Mouse (Mus musculus) midbrain, embryonic 10.5 days (tissue): ENCODE results near the gene Pik3ip1. TPM values are rescaled to one million over a fixed set of nuclear protein-coding genes. Genes with fewer than 3 reads are reported as not detected.
A peak's percentile ranks its signal among the peaks of the same experiment; 100 is the strongest.

ENCODE experiments used
- DNase-seq: peaks from one replicate; pipeline ENCODE4 v3.0.0-alpha.2; 2017; ENCODE audit warnings: low spot score
- H3K27ac ChIP-seq: fragments of 300-500 bp; sonication (generic); replicated peaks from 2 replicates; pipeline ENCODE4 v1.5.1; 2016; ENCODE audit warnings: mild to moderate bottlenecking
- H3K27me3 ChIP-seq: fragments of 300-500 bp; sonication (generic); 2 replicates; pipeline ENCODE4 v1.6.1; 2016; ENCODE audit warnings: low read depth, mild to moderate bottlenecking; ENCODE audit not compliant: poor library complexity, severe bottlenecking
- H3K36me3 ChIP-seq: fragments of 300-500 bp; sonication (generic); 2 replicates; pipeline ENCODE4 v1.6.1; 2016; ENCODE audit warnings: mild to moderate bottlenecking, moderate library complexity
- H3K4me1 ChIP-seq: fragments of 300-500 bp; sonication (generic); 2 replicates; pipeline ENCODE4 v1.6.1; 2016
- H3K4me3 ChIP-seq: fragments of 300-500 bp; sonication (generic); 2 replicates; pipeline ENCODE4 v1.5.1; 2016; ENCODE audit warnings: mild to moderate bottlenecking, moderate library complexity
- H3K9me3 ChIP-seq: fragments of 300-500 bp; sonication (generic); replicated peaks from 2 replicates; pipeline ENCODE4 v1.6.1; 2016; ENCODE audit warnings: mild to moderate bottlenecking
- WGBS: fragments of 180-500 bp; shearing (Covaris S2); methylation state at CpG from one replicate; pipeline ENCODE4 v1.1.7; 2016; 5-methylcytosine and 5-hydroxymethylcytosine counted together
- polyA plus RNA-seq: library from polyadenylated mRNA; unstranded; fragments of >200 nt; fragmentation: Nextera tagmentation; extraction: Ambion mirVana; gene quantifications from 2 replicates; pipeline ENCODE4 v1.2.1, GENCODE M21; 2016

The Pik3ip1 gene
- polyA plus RNA-seq, 1 experiment from 2014 or later: 7.4 TPM

DNA sequence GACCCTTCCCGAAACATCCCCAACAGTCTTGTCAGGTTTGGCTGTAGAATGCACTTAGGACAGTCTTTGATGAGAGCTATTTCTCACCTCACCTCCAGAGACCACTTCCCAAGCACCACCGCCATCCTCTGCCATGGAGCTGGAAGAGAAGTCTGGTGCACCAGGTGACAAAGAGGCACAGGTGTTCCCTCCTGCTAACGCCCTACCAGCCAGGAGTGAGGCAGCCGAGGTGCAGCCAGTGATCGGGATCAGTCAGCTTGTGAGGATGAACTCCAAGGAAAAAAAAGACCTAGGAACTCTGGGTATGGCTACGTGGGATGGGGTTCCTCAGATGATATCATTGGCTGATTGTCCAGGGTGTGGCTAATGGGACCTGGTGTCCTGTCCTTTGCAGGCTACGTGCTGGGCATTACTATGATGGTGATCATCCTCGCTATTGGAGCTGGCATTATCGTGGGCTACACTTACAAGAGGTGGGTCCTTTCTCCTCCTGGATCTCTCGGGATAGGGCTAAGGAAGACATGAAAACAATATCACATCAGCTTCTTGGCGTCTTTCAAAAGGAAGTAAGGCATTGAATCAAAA lies 3.0 kb downstream of the Pik3ip1 start:
- Histone ChIP-seq H3K27ac (no peak overlapping the region), H3K4me3 (no peak overlapping the region), H3K36me3 (0 out of 2 replicates have a peak, but pooled peaks cover 2% of the 10 kb centered on the region), H3K9me3 (no peaks in the 10 kb centered on the region), H3K27me3 (peaks cover 11% of the 10 kb centered on the region; the same call in 1 of the 2 replicates), H3K4me1 (peaks cover 53% of the 10 kb centered on the region)
- DNase-seq: no peak
- 89% methylated on average over 11 of the region's 11 CpGs for WGBS

DNA sequence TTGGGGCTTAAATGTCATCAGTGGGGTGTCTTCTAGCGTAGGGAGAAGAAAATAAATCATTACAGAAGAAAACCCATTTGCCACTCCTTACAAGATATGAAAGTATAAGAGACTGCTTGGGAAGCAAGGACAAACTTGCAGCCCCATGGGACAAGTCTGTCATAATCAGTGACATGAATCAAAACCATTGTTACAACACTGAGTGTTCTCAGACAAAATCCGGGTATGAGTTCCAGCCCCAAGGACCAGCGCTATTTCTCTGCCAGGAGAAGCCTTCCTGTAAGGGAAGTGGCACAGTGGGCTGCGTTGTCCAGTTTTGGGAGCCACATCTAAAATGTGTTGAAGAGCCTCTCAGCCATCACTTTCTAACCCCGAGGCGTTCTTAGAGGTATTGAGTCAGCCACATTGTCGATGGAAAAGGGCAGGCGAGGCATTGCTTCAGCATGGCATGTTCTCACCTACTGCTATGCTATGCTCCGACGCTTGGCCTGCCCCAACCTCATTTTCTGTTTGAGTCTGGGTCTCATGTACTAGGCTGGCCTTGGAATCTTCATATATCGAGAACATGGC lies 4.0 kb downstream of the Pik3ip1 start:
- Histone ChIP-seq H3K9me3 (no peaks in the 10 kb centered on the region), H3K27me3 (peaks cover 11% of the 10 kb centered on the region; the same call in 1 of the 2 replicates), H3K4me3 (no peak overlapping the region), H3K36me3 (0 out of 2 replicates have a peak, but pooled peaks cover 2% of the 10 kb centered on the region), H3K4me1 (peaks cover 53% of the 10 kb centered on the region), H3K27ac (no peak overlapping the region)
- DNase-seq: no peak
- WGBS: 90% methylated on average over 11 of the region's 11 CpGs

DNA sequence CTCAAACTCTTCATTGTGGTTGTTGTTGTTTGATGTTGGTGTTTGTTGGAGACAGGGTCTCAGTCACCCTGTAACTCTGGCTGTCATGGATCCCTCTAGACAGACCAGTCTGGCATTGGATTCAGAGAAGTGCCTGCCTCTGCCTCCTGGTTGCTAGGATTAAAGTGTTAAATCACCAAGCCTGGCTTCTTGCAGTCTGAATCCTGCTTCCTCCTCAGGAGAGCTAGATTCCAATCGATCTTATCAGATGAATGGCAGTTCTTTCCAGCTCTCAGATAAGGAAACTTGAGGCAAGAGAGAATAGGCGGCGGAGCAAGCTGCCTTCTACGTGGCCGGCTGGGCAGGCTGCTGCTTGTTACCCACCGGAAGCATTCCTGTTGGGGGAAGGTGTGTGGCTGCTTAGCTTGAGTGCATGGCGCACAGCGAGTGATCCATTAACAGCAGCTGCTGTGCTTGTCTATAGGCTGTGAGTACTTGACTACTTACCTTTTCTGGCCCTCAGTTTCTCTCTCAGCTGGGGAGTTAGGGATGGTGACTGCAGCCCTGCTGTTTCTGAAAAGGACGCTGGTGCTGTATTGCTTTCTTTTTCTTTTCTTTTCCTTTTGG lies 4.6 kb downstream of the Pik3ip1 start:
- Histone ChIP-seq H3K27me3 (peaks cover 11% of the 10 kb centered on the region; the same call in 1 of the 2 replicates), H3K4me1 (peaks cover 53% of the 10 kb centered on the region), H3K9me3 (no peaks in the 10 kb centered on the region), H3K4me3 (no peak overlapping the region), H3K27ac (no peak overlapping the region), H3K36me3 (0 out of 2 replicates have a peak, but pooled peaks cover 2% of the 10 kb centered on the region)
- 43% methylated on average over 9 of the region's 9 CpGs for WGBS
- no peak for DNase-seq

DNA sequence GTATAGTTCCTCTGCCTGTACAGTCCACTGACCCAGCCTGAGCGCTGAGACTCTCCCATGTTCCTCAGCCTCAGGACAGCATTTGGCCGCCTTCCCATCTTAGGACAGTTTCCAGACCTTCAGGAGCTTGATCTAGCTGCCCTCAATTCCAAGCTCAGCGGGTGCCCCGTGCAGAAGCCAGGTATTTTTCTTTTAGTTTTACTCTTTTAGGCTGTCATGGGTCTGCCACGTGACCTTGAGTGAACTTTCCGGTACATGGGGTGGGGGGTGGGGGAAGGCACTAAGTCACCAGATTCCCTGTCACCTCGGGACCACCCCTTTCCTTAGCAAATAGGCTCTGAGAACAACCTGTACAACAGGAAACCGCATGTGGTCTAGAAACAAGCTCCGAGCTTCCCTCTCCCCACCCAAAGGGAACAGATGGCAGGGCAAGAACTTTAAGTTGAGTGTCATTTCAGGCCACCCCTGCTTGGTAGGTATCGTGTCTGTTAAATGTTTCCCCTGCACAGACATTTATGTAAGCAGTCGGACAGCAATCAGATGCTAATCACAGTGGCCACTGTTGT lies 5.5 kb downstream of the Pik3ip1 start:
- Histone ChIP-seq H3K36me3 (0 out of 2 replicates have a peak, but pooled peaks cover 2% of the 10 kb centered on the region), H3K9me3 (no peaks in the 10 kb centered on the region), H3K27ac (no peak overlapping the region), H3K27me3 (peaks cover 11% of the 10 kb centered on the region; the same call in 1 of the 2 replicates), H3K4me1 (peaks cover 46% of the 10 kb centered on the region), H3K4me3 (no peak overlapping the region)
- DNase-seq: no peak
- 60% methylated on average over 11 of the region's 11 CpGs for WGBS

GRCm38 (mm10) chr11:3336602-3337001 lies 6.4 kb downstream of the Pik3ip1 start:
- H3K9me3 ChIP-seq: no peaks in the 10 kb centered on the region
- H3K27ac ChIP-seq: peak overlapping the region; percentile 89
- 70% methylated on average over 3 of the region's 3 CpGs for WGBS
- no peak for DNase-seq
- peaks cover 11% of the 10 kb centered on the region; the same call in 1 of the 2 replicates for H3K27me3 ChIP-seq
- H3K36me3 ChIP-seq: 0 out of 2 replicates have a peak, but pooled peaks cover 2% of the 10 kb centered on the region
- H3K4me3 ChIP-seq: no peak overlapping the region
- peaks cover 38% of the 10 kb centered on the region for H3K4me1 ChIP-seq

DNA sequence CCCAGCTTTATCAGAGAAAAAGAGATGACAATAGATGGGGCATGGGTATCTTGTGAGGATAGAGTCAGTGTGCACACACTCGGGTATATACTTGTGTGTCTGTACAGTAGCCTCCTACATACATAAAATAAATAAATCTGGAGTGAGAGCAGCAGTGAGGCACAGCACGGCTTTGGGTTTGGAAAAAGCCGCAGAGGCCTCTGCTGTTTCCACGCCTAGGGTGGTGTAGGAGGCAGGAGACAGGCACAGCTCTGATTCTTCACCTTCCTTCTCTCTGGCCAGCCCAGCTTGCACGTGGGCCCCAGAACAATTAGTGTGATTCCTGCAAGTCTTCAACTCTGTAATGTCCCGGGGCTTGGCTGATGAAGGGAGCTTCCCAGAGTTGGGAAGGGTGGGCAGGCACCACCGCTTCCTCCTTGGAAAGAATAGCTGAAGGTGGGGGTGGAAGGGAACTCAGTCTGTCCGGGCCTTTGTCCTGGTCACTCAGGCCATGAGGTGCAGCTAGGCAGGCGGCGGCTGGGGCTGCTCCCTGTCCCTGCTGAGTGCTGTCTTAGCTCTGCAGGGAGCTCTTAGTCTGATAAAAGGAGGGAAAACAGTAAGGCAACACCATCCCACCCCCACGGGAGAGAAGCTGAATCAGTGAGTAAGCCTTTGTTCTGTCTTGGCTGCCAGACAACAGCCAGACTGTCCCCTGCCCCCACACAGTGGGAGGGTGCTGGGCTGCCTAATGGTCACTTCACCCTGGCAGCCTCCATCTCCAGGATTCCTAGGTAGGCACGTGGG lies 7.2 kb downstream of the Pik3ip1 start:
- Histone ChIP-seq H3K4me3 (peak overlapping the region; percentile 17; the same call in 1 of the 2 replicates), H3K36me3 (peaks cover 5% of the 10 kb centered on the region; the same call in 1 of the 2 replicates), H3K27me3 (peaks cover 11% of the 10 kb centered on the region; the same call in 1 of the 2 replicates), H3K9me3 (no peaks in the 10 kb centered on the region), H3K4me1 (peaks cover 30% of the 10 kb centered on the region), H3K27ac (peak overlapping the region; percentile 89)
- 8% methylated on average over 12 of the region's 12 CpGs for WGBS
- DNase-seq: peak; percentile 62

DNA sequence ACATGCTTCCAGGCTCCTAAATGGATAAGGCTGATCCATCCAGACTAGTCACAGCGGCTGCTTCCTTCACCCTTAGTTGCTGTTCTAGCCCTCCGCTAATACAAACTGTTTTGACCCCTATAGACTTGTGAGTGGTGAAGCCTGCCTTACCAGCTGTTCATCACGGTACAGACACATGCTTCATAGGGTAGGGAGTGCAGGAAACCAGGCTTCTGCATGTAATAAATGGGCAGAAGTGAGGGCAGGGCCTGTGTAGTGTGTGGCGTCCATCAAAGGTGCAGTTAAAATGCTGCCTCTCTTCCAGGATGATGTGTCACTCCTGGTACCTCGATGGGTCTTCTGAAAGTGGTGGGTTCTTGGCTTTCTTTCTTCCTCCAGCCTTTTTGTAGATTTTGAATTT lies 7.8 kb downstream of the Pik3ip1 start:
- H3K27me3 ChIP-seq: peaks cover 7% of the 10 kb centered on the region; the same call in 1 of the 2 replicates
- H3K4me3 ChIP-seq: no peak overlapping the region
- H3K36me3 ChIP-seq: peaks cover 8% of the 10 kb centered on the region
- H3K4me1 ChIP-seq: peaks cover 25% of the 10 kb centered on the region
- H3K27ac ChIP-seq: peak overlapping the region; percentile 89
- 52% methylated on average over 5 of the region's 5 CpGs for WGBS
- no peak for DNase-seq
- H3K9me3 ChIP-seq: no peaks in the 10 kb centered on the region

- Histone ChIP-seq H3K27me3 (no peaks in the 10 kb centered on the region), H3K9me3 (no peaks in the 10 kb centered on the region), H3K27ac (no peak overlapping the region), H3K4me3 (no peak overlapping the region), H3K36me3 (peaks cover 40% of the 10 kb centered on the region), H3K4me1 (peaks cover 18% of the 10 kb centered on the region)
- DNase-seq: no peak
- 78% methylated on average over 5 of the region's 5 CpGs for WGBS
Measured at GRCm38 (mm10) chr11:3341476-3341875, 11.3 kb downstream of the Pik3ip1 start.

- no peaks in the 10 kb centered on the region for H3K9me3 ChIP-seq
- WGBS: 87% methylated on average over 3 of the region's 3 CpGs
- no peak for DNase-seq
- peaks cover 68% of the 10 kb centered on the region for H3K36me3 ChIP-seq
- no peaks in the 10 kb centered on the region for H3K27me3 ChIP-seq
- H3K4me1 ChIP-seq: peaks cover 23% of the 10 kb centered on the region
- H3K27ac ChIP-seq: no peak overlapping the region
- H3K4me3 ChIP-seq: no peak overlapping the region
Measured at GRCm38 (mm10) chr11:3344916-3345315, 14.7 kb downstream of the Pik3ip1 start.

DNA sequence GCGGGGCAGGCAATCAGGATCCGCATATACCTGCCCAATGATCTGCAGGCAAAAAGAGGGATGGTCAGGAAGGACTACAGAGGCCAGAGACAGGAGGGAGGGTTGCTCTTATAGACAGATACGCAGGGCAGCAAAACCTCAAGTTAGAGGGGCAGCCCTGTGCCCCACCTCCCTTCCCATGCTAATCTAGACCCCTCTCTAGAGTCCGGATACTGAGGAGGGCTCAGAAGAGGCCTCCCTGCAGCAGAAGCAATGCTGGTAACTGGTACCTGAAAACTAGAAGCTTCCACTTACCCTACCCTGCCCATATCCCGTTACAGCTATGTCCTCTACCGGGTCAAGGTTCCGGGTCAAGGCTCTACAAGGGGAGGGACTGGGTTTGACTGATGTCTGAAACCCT lies 16.1 kb downstream of the Pik3ip1 start:
- H3K27me3 ChIP-seq: no peaks in the 10 kb centered on the region
- no peak for DNase-seq
- no peak overlapping the region for H3K27ac ChIP-seq
- no peaks in the 10 kb centered on the region for H3K9me3 ChIP-seq
- 91% methylated on average over 7 of the region's 7 CpGs for WGBS
- H3K4me3 ChIP-seq: no peak overlapping the region
- peaks cover 81% of the 10 kb centered on the region for H3K36me3 ChIP-seq
- peaks cover 23% of the 10 kb centered on the region for H3K4me1 ChIP-seq

DNA sequence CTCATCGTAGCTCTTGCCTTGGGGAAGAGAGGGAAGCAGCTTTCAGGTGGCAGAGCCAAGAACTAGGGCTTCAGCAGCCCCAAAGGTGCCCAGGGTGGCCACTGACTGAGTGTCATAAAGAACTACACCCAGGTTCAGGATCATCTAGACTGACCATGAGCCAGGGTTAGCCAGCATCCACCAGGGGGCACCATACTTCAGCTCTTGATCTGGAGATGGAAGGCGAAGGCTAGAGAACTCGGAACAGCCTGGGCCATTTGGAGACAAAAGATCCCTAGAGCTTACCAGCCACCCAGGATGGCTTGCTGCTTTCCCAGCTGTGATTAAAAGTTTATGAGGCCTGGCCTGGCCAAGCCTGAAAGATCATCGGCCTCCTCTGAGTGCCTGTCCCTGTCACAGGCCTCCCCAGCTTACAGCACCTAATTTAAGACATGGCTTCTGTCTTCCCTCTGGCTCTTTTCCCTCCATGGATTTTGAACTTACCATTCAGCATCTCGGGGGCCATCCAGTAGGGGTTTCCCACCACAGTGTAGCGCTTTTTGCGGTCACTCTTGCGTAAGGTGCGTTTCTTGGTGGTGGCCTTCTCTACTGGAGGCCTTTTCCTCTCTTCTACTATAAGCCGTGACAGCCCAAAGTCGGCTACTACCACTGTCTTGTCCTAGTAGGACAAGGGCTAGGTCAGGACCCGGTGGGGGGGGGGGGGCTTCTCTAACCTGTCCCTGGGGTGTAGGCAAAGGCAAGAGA lies 17.1 kb downstream of the Pik3ip1 start:
- 63% methylated on average over 12 of the region's 12 CpGs for WGBS
- peak; percentile 86 for DNase-seq
- H3K4me1 ChIP-seq: peaks cover 23% of the 10 kb centered on the region
- H3K36me3 ChIP-seq: peaks cover 86% of the 10 kb centered on the region
- no peaks in the 10 kb centered on the region for H3K27me3 ChIP-seq
- H3K27ac ChIP-seq: peak overlapping the region; percentile 80
- no peaks in the 10 kb centered on the region for H3K9me3 ChIP-seq
- no peak overlapping the region for H3K4me3 ChIP-seq

- H3K27ac ChIP-seq: peak overlapping the region; percentile 80
- H3K9me3 ChIP-seq: no peaks in the 10 kb centered on the region
- no peak for DNase-seq
- H3K4me1 ChIP-seq: peaks cover 23% of the 10 kb centered on the region
- H3K27me3 ChIP-seq: no peaks in the 10 kb centered on the region
- H3K4me3 ChIP-seq: no peak overlapping the region
- peaks cover 88% of the 10 kb centered on the region for H3K36me3 ChIP-seq
Measured at GRCm38 (mm10) chr11:3347835-3348195, 17.6 kb downstream of the Pik3ip1 start.
